Mouse (Mus musculus) gastrocnemius, postnatal 36 days (tissue): ENCODE results near the gene Epyc. TPM values are rescaled to one million over a fixed set of nuclear protein-coding genes. Genes with fewer than 3 reads are reported as not detected.
A peak's percentile ranks its signal among the peaks of the same experiment; 100 is the strongest.
"Not testable (repeated sequence)": the region's sequence is repeated elsewhere in the genome, so short reads cannot be mapped to it uniquely, and the experiment has no call there.

Experiments
- DNase-seq, 2 experiments: peaks; one replicate each; pipeline ENCODE4 v3.0.0; 2022
- intact Hi-C: fragments of 180-260 bp; cut with DNase I; formaldehyde crosslinking; loops from one replicate; pipeline ENCODE4 v1.15.1; 2025
- total RNA-seq, 2 experiments: library from RNA; stranded (reverse); gene quantifications; 2 replicates each; pipeline ENCODE4 v1.2.3; 2021

Gene Epyc
- total RNA-seq, 2 experiments from 2014 or later = 0.15 TPM; not detected in 1

- intact Hi-C loops = no loop called here
- peak in 1 of 2 experiments; percentile 17 for DNase-seq
Measured at GRCm38 (mm10) chr10:97704562-97704961, 60.7 kb downstream of the Epyc start.

GRCm38 (mm10) chr10:97712687-97713086 is 68.8 kb downstream of the Epyc start:
- intact Hi-C loops = loop anchor here (5.0 kb wide), 1 partner anchor 1375 kb away; no protein-coding TSS in a partner anchor
- no peak for DNase-seq

GRCm38 (mm10) chr10:97714584-97714983 is 70.7 kb downstream of the Epyc start:
- intact Hi-C loops = loop anchor here (5.0 kb wide), 1 partner anchor 1373 kb away; no protein-coding TSS in a partner anchor

DNA sequence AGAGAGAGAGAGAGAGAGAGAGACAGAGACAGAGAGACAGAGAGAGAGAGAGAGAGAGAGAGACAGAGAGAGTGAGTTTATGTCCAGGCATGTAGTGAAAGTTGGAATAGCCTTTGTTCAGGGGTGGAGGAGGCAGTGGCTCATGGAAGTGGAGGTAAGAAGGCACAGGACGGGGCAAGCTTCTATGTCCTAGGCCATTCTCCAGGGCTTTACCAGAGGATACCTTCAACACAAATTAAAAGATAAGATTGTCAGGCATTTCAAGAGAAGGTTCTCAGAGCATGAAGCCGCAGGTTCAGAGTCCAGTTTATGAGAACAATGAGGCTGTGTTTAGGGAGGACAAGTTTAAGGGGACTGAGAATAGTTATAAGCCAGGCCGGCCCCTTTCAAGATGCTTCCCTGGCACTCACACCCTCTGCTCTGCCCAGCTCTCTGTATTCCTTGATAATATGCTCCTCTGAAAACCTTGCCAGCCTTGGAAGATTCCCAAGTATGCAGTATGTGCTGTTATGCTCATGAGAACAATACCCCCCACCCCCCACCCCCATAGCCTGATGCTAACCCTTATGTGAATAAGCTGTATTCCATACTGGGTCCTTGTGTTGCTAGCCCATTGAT is 71.5 kb downstream of the Epyc start:
- DNase-seq = no peak
- intact Hi-C loops = no loop called here

More at GRCm38 (mm10) chr10:97714584-97714983, 70.7 kb downstream of the Epyc start:
- DNase-seq = no peak

DNA sequence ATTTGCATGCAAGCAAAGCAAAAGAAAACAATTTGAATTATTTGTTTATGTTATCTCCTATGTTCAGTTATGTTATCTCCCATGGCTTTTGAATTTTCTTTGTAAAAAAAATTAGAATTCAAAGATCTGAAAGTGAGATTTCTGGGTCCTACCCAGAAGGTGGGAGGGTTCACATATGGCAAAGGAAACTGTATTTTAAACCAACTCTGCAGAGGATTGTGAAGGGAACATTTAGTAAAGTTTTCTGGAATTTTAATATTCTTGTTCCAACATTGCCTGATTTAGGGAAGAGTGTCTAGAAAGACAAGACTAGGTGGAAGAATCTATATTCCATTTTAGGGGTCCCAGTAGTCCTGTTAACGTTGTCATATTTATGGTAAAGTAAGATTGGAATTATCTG is 73.4 kb downstream of the Epyc start:
- intact Hi-C loops = no loop called here
- DNase-seq = no peak

DNA sequence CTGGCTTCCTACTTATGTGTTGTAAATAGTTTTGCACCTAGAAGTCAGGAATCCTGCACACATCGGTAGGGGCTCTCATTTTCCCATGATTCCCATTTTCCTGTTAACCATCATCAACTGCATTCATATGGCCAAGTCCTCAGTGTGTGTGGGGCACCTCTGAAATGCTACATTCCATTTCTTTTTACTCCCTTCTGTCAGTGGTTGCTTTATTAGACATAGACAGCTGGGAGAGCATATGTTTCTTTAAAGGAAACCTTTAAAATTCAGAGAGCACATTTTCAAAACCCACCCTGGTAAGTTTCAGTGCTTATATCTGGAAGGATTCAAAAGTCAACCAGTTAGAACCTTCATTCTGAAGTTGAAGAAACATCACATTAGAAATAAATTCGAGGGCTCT is 74.2 kb downstream of the Epyc start:
- DNase-seq = no peak
- intact Hi-C loops = no loop called here

DNA sequence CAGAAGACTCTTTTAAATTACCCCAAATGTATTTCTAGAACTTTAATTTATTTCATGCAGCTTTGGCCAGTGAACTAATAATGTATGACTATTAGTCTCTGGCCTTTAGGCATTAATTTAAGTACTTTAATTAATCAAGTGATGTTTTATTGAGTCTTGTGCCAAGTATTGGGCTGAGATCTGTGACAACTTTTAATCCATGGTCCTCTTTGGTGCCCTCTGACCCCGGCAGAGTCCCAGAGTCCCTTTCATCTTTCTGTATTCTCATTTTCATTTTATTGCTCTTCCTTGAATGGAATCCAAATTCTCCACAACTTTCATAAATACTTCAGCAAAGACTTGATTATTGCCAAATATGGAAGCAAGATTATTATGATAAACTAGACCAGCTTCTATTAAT is 76.8 kb downstream of the Epyc start:
- no peak for DNase-seq
- intact Hi-C loops = no loop called here

DNA sequence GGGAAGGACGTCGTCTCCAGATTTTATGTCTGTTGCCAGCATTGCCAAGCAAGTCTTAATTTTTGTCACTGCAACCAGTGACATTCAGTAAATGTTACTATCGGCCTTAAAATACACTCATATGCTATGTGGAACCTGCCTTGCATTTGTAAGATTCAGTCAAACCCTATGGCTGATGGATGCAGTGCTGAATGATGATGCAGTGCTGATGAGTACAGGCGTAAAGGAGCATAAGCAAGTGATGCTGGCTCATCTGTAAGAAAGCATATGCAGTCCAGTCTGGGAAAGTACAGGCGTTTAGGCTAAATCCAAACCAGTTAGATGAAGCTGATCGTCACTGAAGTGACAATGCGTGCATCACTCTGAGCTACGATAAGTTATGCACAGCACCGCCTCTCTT is 78.8 kb downstream of the Epyc start:
- intact Hi-C loops = no loop called here
- no peak for DNase-seq

GRCm38 (mm10) chr10:97725929-97726328 is 82.1 kb downstream of the Epyc start:
- DNase-seq = no peak
- intact Hi-C loops = no loop called here

DNA sequence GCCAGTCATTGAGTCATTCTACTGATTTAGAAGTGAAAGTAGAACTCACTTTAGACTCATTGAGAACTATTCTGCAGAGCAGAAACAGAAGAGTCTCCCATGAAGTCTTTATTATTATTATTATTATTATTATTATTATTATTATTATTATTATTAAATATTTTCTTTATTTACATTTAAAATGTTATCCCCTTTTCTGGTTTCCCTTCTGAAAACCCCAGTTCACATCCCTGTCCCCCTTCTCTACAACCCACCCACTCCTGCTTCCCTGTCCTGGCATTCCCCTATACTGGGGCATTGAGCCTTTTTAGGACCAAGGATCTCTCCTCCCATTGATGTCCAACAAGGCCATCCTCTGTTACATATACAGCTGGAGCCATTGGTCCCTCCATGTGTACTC is 82.8 kb downstream of the Epyc start, which contains the start of gene C030005K15Rik:
C030005K15Rik (minus strand) TSS at position 101 of the 400 bp plus-strand sequence.
- intact Hi-C loops, DNase-seq: not testable (repeated sequence)

Other genes starting within 250 kb of the Epyc start
- 100 to 1,000 TPM; 271 to 286 TPM for gene Dcn, start 164.5 kb upstream of the Epyc start, total RNA-seq
- gene Lum, start 78.9 kb upstream of the Epyc start, total RNA-seq = 10 to 100 TPM; 18.9 to 21.1 TPM
- 10 to 100 TPM; 15.3 to 16.8 TPM for gene Kera, start 37.2 kb upstream of the Epyc start, total RNA-seq
- gene Ccer1, start 49.0 kb downstream of the Epyc start, total RNA-seq = not detected
- not detected for gene C030005K15Rik, start 82.7 kb downstream of the Epyc start, total RNA-seq